Mouse (Mus musculus) hindbrain, embryonic 12.5 days (tissue): ENCODE measurements around the gene Ccdc105. TPM values are rescaled to one million over a fixed set of nuclear protein-coding genes. Genes with fewer than 3 reads are reported as not detected.
A peak's percentile ranks its signal among the peaks of the same experiment; 100 is the strongest.

Source experiments
- ATAC-seq: fragments of 200-750 bp; cut with Nextera tagmentation; 2 replicates; pipeline ENCODE4 v1.8.0; 2017; ENCODE audit warnings: moderate TSS enrichment; ENCODE audit not compliant: low FRiP score
- H3K27ac ChIP-seq: fragments of 300-500 bp; sonication (generic); 2 replicates; pipeline ENCODE4 v1.5.1; 2016; ENCODE audit warnings: mild to moderate bottlenecking
- H3K27me3 ChIP-seq: fragments of 300-500 bp; sonication (generic); 2 replicates; pipeline ENCODE4 v1.6.1; 2016; ENCODE audit warnings: mild to moderate bottlenecking
- H3K36me3 ChIP-seq: fragments of 300-500 bp; sonication (generic); 2 replicates; pipeline ENCODE4 v1.6.1; 2016; ENCODE audit warnings: mild to moderate bottlenecking
- H3K4me1 ChIP-seq: fragments of 300-500 bp; sonication (generic); 2 replicates; pipeline ENCODE4 v1.6.1; 2016
- H3K4me2 ChIP-seq: fragments of 300-500 bp; sonication (generic); replicated peaks from 2 replicates; pipeline ENCODE4 v1.6.1; 2016; ENCODE audit warnings: mild to moderate bottlenecking
- H3K4me3 ChIP-seq: fragments of 300-500 bp; sonication (generic); 2 replicates; pipeline ENCODE4 v1.5.1; 2016; ENCODE audit warnings: mild to moderate bottlenecking
- H3K9ac ChIP-seq: fragments of 300-500 bp; sonication (generic); 2 replicates; pipeline ENCODE4 v1.6.1; 2016; ENCODE audit warnings: mild to moderate bottlenecking, moderate library complexity
- H3K9me3 ChIP-seq: fragments of 300-500 bp; sonication (generic); replicated peaks from 2 replicates; pipeline ENCODE4 v1.6.1; 2016; ENCODE audit warnings: mild to moderate bottlenecking
- WGBS: fragments of 180-500 bp; shearing (Covaris S2); methylation state at CpG from one replicate; pipeline ENCODE4 v1.1.7; 2016; 5-methylcytosine and 5-hydroxymethylcytosine counted together
- polyA plus RNA-seq: library from polyadenylated mRNA; unstranded; fragments of >200 nt; fragmentation: Nextera tagmentation; extraction: Ambion mirVana; gene quantifications from 2 replicates; pipeline ENCODE4 v1.2.1, GENCODE M21; 2016

The Ccdc105 gene
- 0.17 and 0.31 TPM in 2 replicates for polyA plus RNA-seq

GRCm38 (mm10) chr10:78752452-78753191, at the start of gene Ccdc105:
Gene Ccdc105, minus strand, starts transcription at chr10:78753065.
- peak; percentile 93 for ATAC-seq
- no peaks in the 10 kb centered on the region; the same call in 1 of the 2 replicates for H3K4me1 ChIP-seq
- H3K9ac ChIP-seq = peak within 1 kb of the TSS; percentile 77
- peak within 1 kb of the TSS; percentile 53 for H3K4me3 ChIP-seq
- peaks cover 3% of the 10 kb centered on the region; the same call in 1 of the 2 replicates for H3K27me3 ChIP-seq
- WGBS = 1% methylated on average over 59 of the region's 61 CpGs
- H3K36me3 ChIP-seq = no peaks in the 10 kb centered on the region
- peak within 1 kb of the TSS; percentile 89 for H3K27ac ChIP-seq
- H3K9me3 ChIP-seq = no peaks in the 10 kb centered on the region
- H3K4me2 ChIP-seq = peak within 1 kb of the TSS; percentile 82

DNA sequence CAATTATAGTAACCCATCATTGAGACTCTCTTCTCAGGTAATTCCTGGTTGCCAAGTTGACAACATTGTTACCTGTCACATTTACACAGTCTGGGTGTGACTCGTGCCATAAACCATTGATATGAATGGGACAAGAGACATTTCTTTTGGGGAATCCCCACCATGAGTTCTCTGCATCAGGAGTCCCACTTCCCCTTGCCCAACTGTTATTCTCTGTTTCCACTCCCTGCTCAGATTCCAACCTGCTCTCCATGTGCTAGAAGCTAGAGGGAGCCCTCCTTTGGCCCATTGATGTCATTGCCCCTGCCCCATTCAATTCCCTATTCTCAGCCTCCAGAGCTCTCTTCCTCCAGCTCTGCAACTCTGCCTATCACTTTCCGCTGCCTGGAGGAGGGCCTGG, 48.6 kb upstream of the Ccdc105 start:
- Histone ChIP-seq H3K36me3 (no peaks in the 10 kb centered on the region), H3K4me3 (no peak overlapping the region), H3K4me2 (no peak overlapping the region), H3K4me1 (no peaks in the 10 kb centered on the region), H3K27me3 (no peaks in the 10 kb centered on the region), H3K9me3 (no peaks in the 10 kb centered on the region), H3K27ac (no peak overlapping the region), H3K9ac (no peak overlapping the region)
- no peak for ATAC-seq
- 74% methylated on average over 2 of the region's 2 CpGs for WGBS

DNA sequence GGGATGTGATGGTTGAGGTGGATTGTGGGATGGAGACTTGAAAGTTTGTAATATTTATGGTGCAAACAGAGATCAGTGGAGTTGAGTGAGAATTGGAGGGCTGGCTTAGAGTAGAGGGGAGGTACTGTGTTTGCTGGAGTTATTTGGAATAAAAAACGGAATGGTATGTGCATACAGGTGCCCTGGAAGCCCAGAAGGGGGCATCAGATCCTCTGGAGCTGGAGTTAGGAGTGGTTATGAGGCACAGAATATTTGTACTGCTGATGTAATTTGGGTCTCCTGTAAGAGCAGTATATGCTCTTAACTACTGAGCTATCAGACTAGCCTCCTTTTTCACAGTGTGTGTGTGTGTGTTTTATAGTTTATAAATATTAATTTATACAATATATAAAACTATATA, 37.7 kb upstream of the Ccdc105 start:
- no peak overlapping the region for H3K27ac ChIP-seq
- no peak overlapping the region for H3K9ac ChIP-seq
- H3K36me3 ChIP-seq = no peaks in the 10 kb centered on the region
- 35% methylated on average over 1 of the region's 1 CpGs for WGBS
- H3K4me3 ChIP-seq = no peak overlapping the region
- no peak overlapping the region for H3K4me2 ChIP-seq
- peaks cover 4% of the 10 kb centered on the region; the same call in 1 of the 2 replicates for H3K4me1 ChIP-seq
- no peaks in the 10 kb centered on the region for H3K27me3 ChIP-seq
- ATAC-seq = no peak
- H3K9me3 ChIP-seq = no peaks in the 10 kb centered on the region

DNA sequence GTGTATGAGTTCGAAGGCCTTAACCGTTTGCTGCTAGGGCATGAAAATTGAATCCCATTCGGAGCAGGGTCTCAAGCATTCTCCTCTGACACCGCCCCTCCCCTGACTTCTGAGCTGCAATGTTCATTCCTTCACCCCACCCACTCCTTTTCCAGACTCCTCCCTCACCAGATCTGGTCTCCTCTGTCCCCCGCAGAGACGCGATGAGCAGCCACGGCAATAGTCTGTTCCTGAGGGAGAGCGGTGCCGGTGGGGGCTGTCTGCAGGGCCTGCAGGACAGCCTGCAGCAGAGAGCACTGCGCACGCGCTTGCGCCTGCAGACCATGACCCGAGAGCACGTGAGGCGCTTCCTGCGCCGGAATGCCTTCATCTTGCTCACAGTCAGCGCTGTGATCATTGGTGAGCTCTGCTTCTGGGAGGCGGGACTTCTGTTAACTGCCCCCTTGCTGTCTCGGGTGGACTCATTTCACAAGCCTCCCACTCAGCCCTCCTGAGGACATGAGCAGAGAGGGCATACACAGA, 34.8 kb upstream of the Ccdc105 start:
- Histone ChIP-seq H3K4me1 (peaks cover 4% of the 10 kb centered on the region; the same call in 1 of the 2 replicates), H3K27me3 (no peaks in the 10 kb centered on the region), H3K27ac (peak overlapping the region; percentile 78), H3K36me3 (no peaks in the 10 kb centered on the region), H3K9ac (peak overlapping the region; percentile 63), H3K4me3 (peak overlapping the region; percentile 46), H3K9me3 (no peaks in the 10 kb centered on the region), H3K4me2 (peak overlapping the region; percentile 64)
- WGBS = 5% methylated on average over 22 of the region's 22 CpGs
- ATAC-seq = peak; percentile 95

- ATAC-seq = peak; percentile 72
- peaks cover 13% of the 10 kb centered on the region for H3K4me1 ChIP-seq
- under 1% methylated on average over 47 of the region's 54 CpGs for WGBS
- peak within 1 kb of the TSS; percentile 99 for H3K4me2 ChIP-seq
- no peaks in the 10 kb centered on the region for H3K36me3 ChIP-seq
- no peak within 1 kb of the TSS for H3K27ac ChIP-seq
- H3K9me3 ChIP-seq = no peaks in the 10 kb centered on the region
- peak within 1 kb of the TSS; percentile 57 for H3K4me3 ChIP-seq
- peaks cover 8% of the 10 kb centered on the region; the same call in 1 of the 2 replicates for H3K27me3 ChIP-seq
- H3K9ac ChIP-seq = peak within 1 kb of the TSS; percentile 78
These were observed 27.3 kb upstream of the Ccdc105 start, which contains the start of gene Slc1a6 for GRCm38 (mm10) chr10:78779981-78780651. Gene Slc1a6, plus strand, starts transcription at chr10:78780496.

GRCm38 (mm10) chr10:78779527-78779926, 26.7 kb upstream of the Ccdc105 start:
- Histone ChIP-seq H3K27ac (no peak overlapping the region), H3K27me3 (peaks cover 8% of the 10 kb centered on the region; the same call in 1 of the 2 replicates), H3K9me3 (no peaks in the 10 kb centered on the region), H3K9ac (no peak overlapping the region), H3K4me1 (peaks cover 13% of the 10 kb centered on the region), H3K36me3 (no peaks in the 10 kb centered on the region), H3K4me3 (peak overlapping the region; percentile 57), H3K4me2 (peak overlapping the region; percentile 99)
- no peak for ATAC-seq
- WGBS = 62% methylated on average over 9 of the region's 9 CpGs

- Histone ChIP-seq H3K4me3 (no peak overlapping the region), H3K9me3 (no peaks in the 10 kb centered on the region), H3K27ac (no peak overlapping the region), H3K4me1 (peaks cover 13% of the 10 kb centered on the region), H3K9ac (no peak overlapping the region), H3K4me2 (no peak overlapping the region), H3K27me3 (peaks cover 8% of the 10 kb centered on the region; the same call in 1 of the 2 replicates), H3K36me3 (no peaks in the 10 kb centered on the region)
- 57% methylated on average over 4 of the region's 4 CpGs for WGBS
- ATAC-seq = peak; percentile 77
These were observed 23.0 kb upstream of the Ccdc105 start for GRCm38 (mm10) chr10:78775830-78776229.

GRCm38 (mm10) chr10:78765570-78765969, 12.7 kb upstream of the Ccdc105 start:
- Histone ChIP-seq H3K4me2 (no peak overlapping the region), H3K4me3 (no peak overlapping the region), H3K36me3 (no peaks in the 10 kb centered on the region), H3K9ac (no peak overlapping the region), H3K9me3 (peaks cover 7% of the 10 kb centered on the region; the same call in 1 of the 2 replicates), H3K27me3 (no peaks in the 10 kb centered on the region), H3K4me1 (no peaks in the 10 kb centered on the region), H3K27ac (no peak overlapping the region)
- no peak for ATAC-seq
- 83% methylated on average over 1 of the region's 1 CpGs for WGBS

DNA sequence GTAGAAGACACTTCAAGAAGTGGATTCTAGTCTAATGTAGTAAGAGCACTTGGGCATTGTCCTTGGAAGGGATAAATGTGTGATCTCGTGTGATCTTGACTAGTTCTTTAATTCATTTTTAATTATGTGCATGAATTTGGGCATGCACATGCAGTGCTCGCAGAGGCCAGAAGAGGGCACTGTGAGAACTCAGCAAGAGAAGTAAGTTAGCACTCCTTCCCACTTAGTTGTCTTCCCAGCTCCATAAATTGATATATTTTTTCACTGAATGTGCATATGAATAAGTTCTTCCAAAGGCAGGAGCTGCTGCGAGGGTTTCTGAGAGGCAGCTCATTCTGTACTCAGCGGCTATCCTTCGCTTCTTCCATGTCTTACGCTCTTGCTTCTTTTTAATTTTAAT, 3.2 kb upstream of the Ccdc105 start:
- ATAC-seq = no peak
- H3K4me2 ChIP-seq = no peak overlapping the region
- WGBS = 36% methylated on average over 6 of the region's 6 CpGs
- no peaks in the 10 kb centered on the region for H3K9me3 ChIP-seq
- no peak overlapping the region for H3K9ac ChIP-seq
- no peak overlapping the region for H3K27ac ChIP-seq
- no peaks in the 10 kb centered on the region for H3K36me3 ChIP-seq
- no peaks in the 10 kb centered on the region for H3K4me1 ChIP-seq
- H3K27me3 ChIP-seq = no peaks in the 10 kb centered on the region; the same call in 1 of the 2 replicates
- no peak overlapping the region for H3K4me3 ChIP-seq

- Histone ChIP-seq H3K27me3 (peaks cover 6% of the 10 kb centered on the region; the same call in 1 of the 2 replicates), H3K36me3 (no peaks in the 10 kb centered on the region), H3K4me2 (no peak overlapping the region), H3K4me1 (peaks cover 6% of the 10 kb centered on the region; the same call in 1 of the 2 replicates), H3K27ac (no peak overlapping the region), H3K9ac (no peak overlapping the region), H3K4me3 (no peak overlapping the region), H3K9me3 (no peaks in the 10 kb centered on the region)
- WGBS = 82% methylated on average over 6 of the region's 6 CpGs
- no peak for ATAC-seq
These were observed 3.9 kb downstream of the Ccdc105 start for GRCm38 (mm10) chr10:78748946-78749345.

GRCm38 (mm10) chr10:78748161-78748560, 4.7 kb downstream of the Ccdc105 start:
- peaks cover 6% of the 10 kb centered on the region; the same call in 1 of the 2 replicates for H3K27me3 ChIP-seq
- no peaks in the 10 kb centered on the region for H3K9me3 ChIP-seq
- peaks cover 6% of the 10 kb centered on the region; the same call in 1 of the 2 replicates for H3K4me1 ChIP-seq
- no peak overlapping the region for H3K4me3 ChIP-seq
- H3K4me2 ChIP-seq = peak overlapping the region; percentile 60; the same call in 1 of the 2 replicates
- H3K9ac ChIP-seq = no peak overlapping the region
- WGBS = 84% methylated on average over 13 of the region's 13 CpGs
- no peaks in the 10 kb centered on the region for H3K36me3 ChIP-seq
- no peak for ATAC-seq
- no peak overlapping the region for H3K27ac ChIP-seq
